Mouse (Mus musculus) thymus, adult 2 months (tissue): ENCODE measurements around the gene 5730596B20Rik. TPM values are rescaled to one million over a fixed set of nuclear protein-coding genes. Genes with fewer than 3 reads are reported as not detected.

Source experiments
- DNase-seq: peaks from one replicate; pipeline ENCODE4 v3.0.0; 2021
- H3K27ac ChIP-seq: fragments of 200-500 bp; 2 replicates; pipeline ENCODE4 v1.5.1; 2012; ENCODE audit warnings: low read length, control low read depth; ENCODE audit not compliant: control insufficient read depth, insufficient read depth
- H3K27me3 ChIP-seq: fragments of 200-500 bp; 2 replicates; pipeline ENCODE4 v1.6.1; 2012; ENCODE audit warnings: mild to moderate bottlenecking, low read length, moderate library complexity, mixed read lengths; ENCODE audit not compliant: control insufficient read depth, insufficient read depth
- H3K36me3 ChIP-seq: fragments of 200-500 bp; 2 replicates; pipeline ENCODE4 v1.6.1; 2012; ENCODE audit warnings: mild to moderate bottlenecking, low read length, moderate library complexity; ENCODE audit not compliant: control insufficient read depth, insufficient read depth
- H3K4me1 ChIP-seq: fragments of 200-500 bp; replicated peaks from 2 replicates; pipeline ENCODE4 v1.6.1; 2012; ENCODE audit warnings: low read length; ENCODE audit not compliant: control insufficient read depth, insufficient read depth
- H3K4me3 ChIP-seq: fragments of 200-500 bp; 2 replicates; pipeline ENCODE4 v1.5.1; 2012; ENCODE audit warnings: mild to moderate bottlenecking, low read length, control low read depth, moderate library complexity; ENCODE audit not compliant: control insufficient read depth, insufficient read depth
- CTCF ChIP-seq: fragments of 200-500 bp; IDR thresholded peaks from 2 replicates; pipeline ENCODE4 v1.5.1; 2012; ENCODE audit warnings: mild to moderate bottlenecking, control low read depth, low read length, moderate library complexity, borderline replicate concordance; ENCODE audit not compliant: control insufficient read depth, poor library complexity, insufficient read depth; ENCODE audit errors: extremely low read depth
- POLR2A ChIP-seq: fragments of 200-500 bp; IDR thresholded peaks from 2 replicates; pipeline ENCODE4 v1.6.1; 2012; ENCODE audit warnings: mild to moderate bottlenecking, low read length, control low read depth, moderate library complexity; ENCODE audit not compliant: control insufficient read depth, poor library complexity, insufficient read depth; ENCODE audit errors: extremely low read depth
- WGBS: fragments of 180-500 bp; shearing (Covaris S2); methylation state at CpG from one replicate; pipeline ENCODE4 v1.1.7; 2018; 5-methylcytosine and 5-hydroxymethylcytosine counted together
- polyA plus RNA-seq: library from polyadenylated mRNA; depleted of rRNA; stranded (reverse); fragments of >200 nt; gene quantifications from 2 replicates; pipeline ENCODE4 v1.2.3, GENCODE M21; 2012

Gene 5730596B20Rik
- polyA plus RNA-seq, 1 experiment, result 0.04 TPM

DNA sequence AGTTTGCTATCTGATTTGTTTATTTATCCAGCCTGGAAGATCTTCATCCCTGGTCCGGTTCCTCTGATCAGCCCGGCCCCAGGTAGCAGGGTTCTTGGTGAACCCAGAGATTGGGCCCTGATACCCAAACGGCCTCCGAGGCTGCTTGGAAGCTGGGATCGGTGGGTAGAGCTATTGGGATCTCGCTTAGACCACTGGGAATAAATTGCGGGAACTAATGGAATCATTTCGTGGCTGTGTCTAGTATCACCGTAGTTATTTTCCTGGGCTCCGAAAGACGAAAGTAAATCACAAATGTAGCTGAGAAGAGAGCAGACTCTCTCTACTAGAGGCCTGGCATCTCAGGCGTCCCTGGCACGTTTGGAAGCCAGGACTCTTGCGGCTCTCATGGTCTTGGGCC is 27.9 kb downstream of the 5730596B20Rik start:
- TF ChIP-seq CTCF (no peak), POLR2A (no peak)
- DNase-seq, result no peak
- Histone ChIP-seq H3K27me3 (peaks cover 4% of the 10 kb centered on the region; the same call in 1 of the 2 replicates), H3K36me3 (no peaks in the 10 kb centered on the region), H3K4me1 (peaks cover 3% of the 10 kb centered on the region), H3K4me3 (no peak overlapping the region), H3K27ac (no peak overlapping the region)
- 95% methylated on average over 14 of the region's 14 CpGs for WGBS

DNA sequence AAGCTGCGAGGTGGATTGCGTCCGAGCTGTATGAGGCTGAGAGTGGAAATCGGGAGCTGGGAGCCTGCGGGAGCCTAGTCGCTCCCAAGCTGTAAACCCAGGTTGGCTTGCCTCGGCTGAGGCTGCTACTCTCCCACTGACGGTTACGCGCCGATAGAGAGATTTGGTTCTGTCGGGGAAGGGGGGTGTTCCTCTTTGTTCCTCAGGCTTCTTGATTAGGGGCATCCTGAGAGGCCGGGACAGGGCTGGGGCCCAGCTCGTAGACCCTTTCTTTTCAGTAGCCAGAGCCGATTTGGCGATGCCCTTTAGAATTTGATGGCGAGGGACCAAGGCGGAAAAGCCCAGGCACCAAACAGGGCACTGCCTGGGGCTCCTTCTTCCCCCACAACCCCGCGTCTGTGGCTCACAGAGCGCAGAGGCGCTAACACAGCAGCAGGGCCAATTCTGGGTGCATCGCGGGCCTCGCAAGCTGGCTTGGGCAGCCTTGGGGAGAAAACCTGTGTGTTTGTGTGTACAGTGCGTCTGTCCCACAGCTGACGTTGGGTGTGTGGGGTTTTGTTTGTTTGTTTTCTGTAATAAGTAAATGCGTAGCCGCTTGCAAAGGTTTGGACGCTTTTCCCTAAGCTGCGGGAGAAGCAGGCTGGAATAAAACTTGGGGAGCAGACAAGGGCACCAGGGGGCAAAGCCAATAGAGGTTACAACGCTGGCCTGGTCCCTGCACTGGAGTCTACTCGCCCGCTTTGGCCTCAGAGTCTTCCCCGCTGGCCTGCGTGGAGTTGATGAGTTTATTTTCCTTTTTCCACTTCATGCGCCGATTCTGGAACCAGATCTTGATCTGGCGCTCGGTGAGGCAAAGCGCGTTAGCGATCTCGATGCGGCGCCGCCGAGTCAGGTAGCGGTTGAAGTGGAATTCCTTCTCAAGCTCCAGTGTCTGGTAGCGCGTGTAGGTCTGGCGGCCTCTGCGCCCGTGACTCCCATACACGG is 28.6 kb downstream of the 5730596B20Rik start:
- H3K4me3 ChIP-seq, result no peak overlapping the region
- TF ChIP-seq CTCF (no peak), POLR2A (no peak)
- DNase-seq, result no peak
- 94% methylated on average over 55 of the region's 55 CpGs for WGBS
- peaks cover 4% of the 10 kb centered on the region; the same call in 1 of the 2 replicates for H3K27me3 ChIP-seq
- no peaks in the 10 kb centered on the region for H3K36me3 ChIP-seq
- H3K4me1 ChIP-seq, result peaks cover 3% of the 10 kb centered on the region
- no peak overlapping the region for H3K27ac ChIP-seq

DNA sequence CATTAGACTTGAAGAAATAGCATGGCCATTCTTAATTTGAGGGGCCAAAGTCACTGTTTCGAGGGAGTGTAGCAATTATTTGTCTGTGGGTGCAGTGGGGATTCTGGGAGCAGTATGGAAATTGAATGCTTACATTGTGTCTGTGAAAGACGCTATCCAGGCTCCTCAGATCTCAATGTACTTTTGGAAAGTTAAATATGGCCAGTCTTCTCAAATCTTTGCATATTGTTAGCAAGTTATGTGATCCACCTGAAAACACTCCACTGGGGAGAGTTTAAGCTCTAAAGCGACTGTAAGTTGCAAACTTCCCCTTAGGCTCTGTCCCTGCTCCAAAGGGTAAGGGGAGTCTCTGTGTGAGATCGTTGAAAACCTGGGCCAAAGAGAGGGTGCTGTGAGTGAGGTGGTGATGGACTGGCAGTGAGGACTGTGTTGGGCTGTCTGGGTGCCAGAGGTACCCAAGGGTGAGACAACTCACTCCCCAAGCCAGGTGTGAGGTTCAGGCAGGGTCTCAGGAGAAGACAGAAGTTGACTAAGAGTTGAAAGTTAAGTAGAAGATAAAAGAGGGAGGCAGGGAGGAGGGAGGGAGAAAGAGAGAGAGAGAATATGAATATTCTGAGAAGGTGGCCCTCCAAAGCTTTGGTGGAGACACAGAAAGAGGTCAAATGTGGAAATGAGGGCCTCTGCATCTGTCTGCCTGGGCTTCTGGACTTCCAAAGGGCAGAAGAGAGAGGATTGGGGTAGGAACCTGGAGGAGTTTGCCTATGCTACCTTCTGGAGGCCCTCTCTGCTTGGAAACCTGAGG is 29.8 kb downstream of the 5730596B20Rik start:
- TF ChIP-seq POLR2A, result no peak
- no peak for TF ChIP-seq CTCF

DNA sequence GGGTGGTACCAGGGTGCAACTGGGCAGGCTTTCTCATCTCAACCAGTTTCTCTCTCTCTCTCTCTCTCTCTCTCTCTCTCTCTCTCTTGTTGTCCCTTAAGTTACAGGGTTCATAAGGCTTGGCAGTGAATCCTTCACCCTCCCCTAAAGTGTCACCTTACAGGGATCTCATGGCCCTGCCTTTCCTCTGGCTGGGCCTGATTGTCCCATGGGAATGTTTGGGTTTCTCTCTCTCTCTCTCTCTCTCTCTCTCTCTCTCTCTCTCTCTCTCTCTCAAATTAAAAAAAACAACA is 30.3 kb downstream of the 5730596B20Rik start:
- no peak overlapping the region for H3K27ac ChIP-seq
- TF ChIP-seq POLR2A, result no peak
- no peak for TF ChIP-seq CTCF
- H3K27me3 ChIP-seq, result peaks cover 10% of the 10 kb centered on the region; the same call in 1 of the 2 replicates

More for the DNA sequence above, 29.8 kb downstream of the 5730596B20Rik start:
- no peak for DNase-seq
- no peak overlapping the region for H3K27ac ChIP-seq
- H3K4me1 ChIP-seq, result peaks cover 8% of the 10 kb centered on the region
- H3K4me3 ChIP-seq, result no peak overlapping the region
- peaks cover 6% of the 10 kb centered on the region; the same call in 1 of the 2 replicates for H3K27me3 ChIP-seq
- H3K36me3 ChIP-seq, result no peaks in the 10 kb centered on the region
- WGBS, result 86% methylated on average over 4 of the region's 4 CpGs

DNA sequence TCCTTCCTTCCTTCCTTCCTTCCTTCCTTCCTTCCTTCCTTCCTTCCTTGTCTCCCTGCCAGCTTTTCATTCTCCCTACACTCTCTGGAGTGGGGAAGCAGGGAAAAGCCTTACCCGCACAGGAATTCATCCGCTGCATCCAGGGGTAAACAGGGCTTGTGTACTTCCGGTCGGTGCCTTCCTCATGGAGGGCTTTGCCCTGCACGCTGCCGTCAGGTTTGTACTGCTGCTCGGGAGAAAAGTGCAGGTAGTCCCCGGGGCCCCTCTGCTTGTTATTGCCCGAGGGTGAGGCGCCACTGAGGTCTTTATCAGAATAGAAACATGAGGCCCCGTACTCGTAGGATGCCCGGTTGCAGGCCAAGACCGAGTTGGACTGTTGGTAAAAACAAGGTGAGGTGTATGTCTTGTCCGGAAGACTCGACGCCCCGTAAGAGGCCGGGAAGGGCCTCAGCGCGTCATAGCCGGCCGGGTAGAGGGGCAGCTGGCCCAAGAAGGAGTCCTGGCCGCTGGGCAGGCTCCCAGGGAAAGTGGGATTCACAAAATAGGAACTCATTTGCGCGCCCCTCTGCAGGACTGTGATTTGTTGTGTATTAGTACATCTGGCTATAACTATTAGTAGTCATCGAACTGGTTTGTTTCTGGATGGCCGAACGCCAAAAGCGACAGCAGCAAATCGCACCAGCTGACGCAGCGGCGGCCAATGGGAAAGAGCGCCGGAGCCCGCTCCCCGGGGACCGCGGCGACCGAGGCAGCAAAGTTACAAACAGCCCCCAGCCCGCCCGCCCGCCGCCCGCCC is 31.0 kb downstream of the 5730596B20Rik start, which contains the start of gene Hoxa6:
TSS of gene Hoxa6 (minus strand) at position 651 of the 796 bp plus-strand sequence.
- Histone ChIP-seq H3K27me3 (peaks cover 13% of the 10 kb centered on the region; the same call in 1 of the 2 replicates), H3K36me3 (no peaks in the 10 kb centered on the region), H3K27ac (no peak within 1 kb of the TSS), H3K4me1 (peaks cover 18% of the 10 kb centered on the region), H3K4me3 (no peak within 1 kb of the TSS)
- no peak for DNase-seq
- WGBS, result 40% methylated on average over 45 of the region's 47 CpGs
- TF ChIP-seq POLR2A (no peak), CTCF (no peak)

More for the DNA sequence above, 30.3 kb downstream of the 5730596B20Rik start:
- no peak for DNase-seq
- Histone ChIP-seq H3K4me3 (no peak overlapping the region), H3K36me3 (no peaks in the 10 kb centered on the region), H3K4me1 (peaks cover 13% of the 10 kb centered on the region)

DNA sequence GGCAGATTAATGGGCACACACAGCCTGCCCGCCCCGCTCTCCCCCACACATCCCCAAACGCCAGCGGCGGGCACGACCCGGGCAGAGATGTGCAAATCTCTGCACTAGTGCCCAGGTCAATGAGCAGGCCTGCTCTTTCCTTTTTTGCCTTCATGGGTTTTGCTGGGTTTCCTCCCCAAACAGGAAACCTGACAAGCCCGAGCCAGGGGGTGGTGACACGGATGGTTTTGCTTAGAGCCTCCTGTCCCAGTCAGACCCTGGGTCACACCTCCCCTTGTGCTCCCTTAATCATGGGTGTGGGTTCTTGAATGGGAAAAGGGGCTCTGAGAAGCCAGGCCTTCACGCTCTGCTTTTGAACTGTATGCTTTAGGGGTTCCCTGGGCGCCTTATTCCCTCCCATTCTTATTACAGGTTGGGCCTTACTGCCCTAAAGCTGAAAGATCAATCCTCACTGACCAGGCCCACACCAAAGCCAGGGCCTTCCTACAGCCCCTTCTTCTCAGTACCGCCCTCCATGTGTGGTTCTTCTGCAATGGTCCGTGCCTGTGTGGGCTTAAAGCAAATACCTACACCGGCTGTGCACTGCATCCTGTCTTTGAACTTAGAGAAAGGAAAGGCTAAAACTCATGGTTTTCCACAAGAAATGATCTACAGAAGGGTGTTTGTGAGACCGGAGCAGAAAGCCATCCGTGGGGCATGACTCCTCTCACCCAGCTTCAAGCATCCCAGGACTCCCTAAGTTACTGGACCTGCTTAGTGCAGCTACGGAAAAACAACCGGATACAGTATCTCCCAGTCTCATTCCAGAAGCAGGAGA is 31.8 kb downstream of the 5730596B20Rik start:
- TF ChIP-seq CTCF (no peak), POLR2A (no peak)
- Histone ChIP-seq H3K36me3 (no peaks in the 10 kb centered on the region), H3K27me3 (peaks cover 13% of the 10 kb centered on the region; the same call in 1 of the 2 replicates), H3K4me3 (no peak overlapping the region), H3K27ac (no peak overlapping the region), H3K4me1 (peaks cover 18% of the 10 kb centered on the region)
- DNase-seq, result no peak
- WGBS, result 31% methylated on average over 18 of the region's 18 CpGs
